Mouse (Mus musculus) hindbrain, embryonic 15.5 days (tissue): Measurements from ENCODE around the gene Ralbp1. TPM values are rescaled to one million over a fixed set of nuclear protein-coding genes. Genes with fewer than 3 reads are reported as not detected.

Source experiments
- ATAC-seq: fragments of 200-750 bp; cut with Nextera tagmentation; 2 replicates; pipeline ENCODE4 v1.8.0; 2017; ENCODE audit warnings: low read depth, moderate number of reproducible peaks, moderate TSS enrichment; ENCODE audit not compliant: low FRiP score
- H3K27ac ChIP-seq: fragments of 300-500 bp; sonication (generic); replicated peaks from 2 replicates; pipeline ENCODE4 v1.5.1; 2015; ENCODE audit warnings: mild to moderate bottlenecking, inconsistent platforms
- H3K27me3 ChIP-seq: fragments of 300-500 bp; sonication (generic); 2 replicates; pipeline ENCODE4 v1.6.1; 2015; ENCODE audit warnings: control low read depth, inconsistent platforms
- H3K36me3 ChIP-seq: fragments of 300-500 bp; sonication (generic); 2 replicates; pipeline ENCODE4 v1.6.1; 2015; ENCODE audit warnings: control low read depth, inconsistent platforms
- H3K4me1 ChIP-seq: fragments of 300-500 bp; sonication (generic); replicated peaks from 2 replicates; pipeline ENCODE4 v1.6.1; 2015; ENCODE audit warnings: control low read depth, inconsistent platforms
- H3K4me2 ChIP-seq: fragments of 300-500 bp; sonication (generic); 2 replicates; pipeline ENCODE4 v1.6.1; 2015; ENCODE audit warnings: moderate library complexity, mild to moderate bottlenecking, inconsistent platforms
- H3K4me3 ChIP-seq: fragments of 300-500 bp; sonication (generic); 2 replicates; pipeline ENCODE4 v1.5.1; 2015; ENCODE audit warnings: mild to moderate bottlenecking, inconsistent platforms
- H3K9ac ChIP-seq: fragments of 300-500 bp; sonication (generic); 2 replicates; pipeline ENCODE4 v1.6.1; 2015; ENCODE audit warnings: inconsistent platforms
- H3K9me3 ChIP-seq: fragments of 300-500 bp; sonication (generic); 2 replicates; pipeline ENCODE4 v1.6.1; 2016; ENCODE audit warnings: control low read depth, inconsistent platforms
- WGBS: fragments of 180-500 bp; shearing (Covaris S2); methylation state at CpG from one replicate; pipeline ENCODE4 v1.1.7; 2015; 5-methylcytosine and 5-hydroxymethylcytosine counted together
- polyA plus RNA-seq: library from polyadenylated mRNA; unstranded; fragments of >200 nt; fragmentation: Nextera tagmentation; extraction: Ambion mirVana; gene quantifications from 2 replicates; pipeline ENCODE4 v1.2.1, GENCODE M21; 2015

Gene Ralbp1
- polyA plus RNA-seq, 1 experiment from 2014 or later, result 58.0 TPM

- Histone ChIP-seq H3K9me3 (no peaks in the 10 kb centered on the region), H3K4me2 (no peak overlapping the region), H3K36me3 (peaks cover 38% of the 10 kb centered on the region), H3K9ac (no peak overlapping the region), H3K4me3 (no peak overlapping the region), H3K27ac (no peak overlapping the region), H3K4me1 (no peaks in the 10 kb centered on the region), H3K27me3 (no peaks in the 10 kb centered on the region)
- no peak for ATAC-seq
- 86% methylated on average over 5 of the region's 5 CpGs for WGBS
Measured at GRCm38 (mm10) chr17:65820197-65820596, 65.4 kb downstream of the Ralbp1 start.

- Histone ChIP-seq H3K4me1 (no peaks in the 10 kb centered on the region), H3K27me3 (no peaks in the 10 kb centered on the region), H3K9ac (no peak overlapping the region), H3K36me3 (peaks cover 60% of the 10 kb centered on the region), H3K4me2 (no peak overlapping the region), H3K27ac (no peak overlapping the region), H3K4me3 (no peak overlapping the region), H3K9me3 (no peaks in the 10 kb centered on the region)
- 94% methylated on average over 8 of the region's 8 CpGs for WGBS
- ATAC-seq, result no peak
Measured at GRCm38 (mm10) chr17:65813763-65814162, 71.8 kb downstream of the Ralbp1 start.

- Histone ChIP-seq H3K4me3 (no peak overlapping the region), H3K4me2 (no peak overlapping the region), H3K36me3 (peaks cover 44% of the 10 kb centered on the region), H3K27me3 (no peaks in the 10 kb centered on the region), H3K4me1 (no peaks in the 10 kb centered on the region), H3K9me3 (no peaks in the 10 kb centered on the region), H3K27ac (no peak overlapping the region), H3K9ac (no peak overlapping the region)
- no peak for ATAC-seq
- 91% methylated on average over 5 of the region's 5 CpGs for WGBS
Measured at GRCm38 (mm10) chr17:65811032-65811431, 74.6 kb downstream of the Ralbp1 start.

GRCm38 (mm10) chr17:65806416-65806815, 79.2 kb downstream of the Ralbp1 start:
- H3K4me3 ChIP-seq, result no peak overlapping the region
- H3K9me3 ChIP-seq, result no peaks in the 10 kb centered on the region
- no peak overlapping the region for H3K27ac ChIP-seq
- no peak overlapping the region for H3K9ac ChIP-seq
- no peaks in the 10 kb centered on the region for H3K27me3 ChIP-seq
- H3K4me1 ChIP-seq, result no peaks in the 10 kb centered on the region
- no peak overlapping the region for H3K4me2 ChIP-seq
- ATAC-seq, result no peak
- 90% methylated on average over 2 of the region's 2 CpGs for WGBS
- H3K36me3 ChIP-seq, result peaks cover 15% of the 10 kb centered on the region

- no peak overlapping the region for H3K4me2 ChIP-seq
- no peaks in the 10 kb centered on the region for H3K27me3 ChIP-seq
- ATAC-seq, result no peak
- no peak overlapping the region for H3K9ac ChIP-seq
- H3K4me1 ChIP-seq, result no peaks in the 10 kb centered on the region
- no peaks in the 10 kb centered on the region for H3K9me3 ChIP-seq
- no peak overlapping the region for H3K4me3 ChIP-seq
- 72% methylated on average over 4 of the region's 4 CpGs for WGBS
- no peak overlapping the region for H3K27ac ChIP-seq
- H3K36me3 ChIP-seq, result peaks cover 12% of the 10 kb centered on the region
Measured at GRCm38 (mm10) chr17:65805966-65806365, 79.6 kb downstream of the Ralbp1 start.

GRCm38 (mm10) chr17:65802026-65802425, 83.6 kb downstream of the Ralbp1 start:
- H3K4me2 ChIP-seq, result no peak overlapping the region
- H3K27me3 ChIP-seq, result no peaks in the 10 kb centered on the region
- no peaks in the 10 kb centered on the region for H3K4me1 ChIP-seq
- no peak for ATAC-seq
- WGBS, result 85% methylated on average over 4 of the region's 4 CpGs
- H3K27ac ChIP-seq, result no peak overlapping the region
- no peak overlapping the region for H3K9ac ChIP-seq
- H3K9me3 ChIP-seq, result no peaks in the 10 kb centered on the region
- peaks cover 7% of the 10 kb centered on the region for H3K36me3 ChIP-seq
- no peak overlapping the region for H3K4me3 ChIP-seq

GRCm38 (mm10) chr17:65800451-65800850, 85.1 kb downstream of the Ralbp1 start:
- no peak for ATAC-seq
- Histone ChIP-seq H3K27me3 (no peaks in the 10 kb centered on the region), H3K9ac (no peak overlapping the region), H3K36me3 (peaks cover 7% of the 10 kb centered on the region), H3K4me2 (no peak overlapping the region), H3K9me3 (no peaks in the 10 kb centered on the region), H3K4me3 (no peak overlapping the region), H3K4me1 (no peaks in the 10 kb centered on the region), H3K27ac (no peak overlapping the region)
- WGBS, result 75% methylated on average over 6 of the region's 6 CpGs

GRCm38 (mm10) chr17:65799353-65799752, 86.2 kb downstream of the Ralbp1 start:
- Histone ChIP-seq H3K27ac (no peak overlapping the region), H3K4me3 (no peak overlapping the region), H3K4me2 (no peak overlapping the region), H3K4me1 (no peaks in the 10 kb centered on the region), H3K36me3 (peaks cover 1% of the 10 kb centered on the region), H3K9me3 (no peaks in the 10 kb centered on the region), H3K27me3 (no peaks in the 10 kb centered on the region), H3K9ac (no peak overlapping the region)
- 92% methylated on average over 1 of the region's 1 CpGs for WGBS
- ATAC-seq, result no peak

GRCm38 (mm10) chr17:65798446-65798845, 87.2 kb downstream of the Ralbp1 start:
- no peak for ATAC-seq
- H3K27ac ChIP-seq, result no peak overlapping the region
- H3K4me1 ChIP-seq, result 0 out of 2 replicates have a peak, but pooled peaks cover under 1% of the 10 kb centered on the region
- no peak overlapping the region for H3K4me2 ChIP-seq
- no peaks in the 10 kb centered on the region for H3K36me3 ChIP-seq
- no peak overlapping the region for H3K4me3 ChIP-seq
- no peaks in the 10 kb centered on the region for H3K27me3 ChIP-seq
- H3K9me3 ChIP-seq, result no peaks in the 10 kb centered on the region
- WGBS, result 67% methylated on average over 4 of the region's 4 CpGs
- no peak overlapping the region for H3K9ac ChIP-seq

Other genes with a start within 250 kb of the Ralbp1 start
- gene Txndc2, start 243.6 kb downstream of the Ralbp1 start, polyA plus RNA-seq, result 0.13 TPM in 1 of 2 replicates, not detected in the other
- 65.2 and 72.8 TPM in 2 replicates for gene Rab31, start 113.0 kb downstream of the Ralbp1 start, polyA plus RNA-seq
- gene Ppp4r1, start 103.2 kb downstream of the Ralbp1 start, polyA plus RNA-seq, result 44.1 and 44.6 TPM in 2 replicates
- gene Twsg1, start 65.4 kb upstream of the Ralbp1 start, polyA plus RNA-seq, result 51.2 and 55.5 TPM in 2 replicates
- gene Ankrd12, start 191.3 kb upstream of the Ralbp1 start, polyA plus RNA-seq, result 154 TPM in 2 replicates
- gene Ndufv2, start 215.8 kb upstream of the Ralbp1 start, polyA plus RNA-seq, result 375 and 385 TPM in 2 replicates
- 43.6 and 47.9 TPM in 2 replicates for gene Washc1, start 225.7 kb upstream of the Ralbp1 start, polyA plus RNA-seq
- gene Ddx11, start 237.7 kb upstream of the Ralbp1 start, polyA plus RNA-seq, result 6.9 and 7.3 TPM in 2 replicates